Mouse (Mus musculus) embryo, embryonic 10 days (tissue): ENCODE results near the gene Espn.
A peak's percentile ranks its signal among the peaks of the same experiment; 100 is the strongest.

Source experiments
- DNase-seq: peaks from one replicate; pipeline ENCODE4 v3.0.0-alpha.2; 2015; ENCODE audit warnings: low spot score

The Espn gene

GRCm38 (mm10) chr4:152151966-152152544, at the start of gene Espn:
Gene Espn (minus strand): TSS chr4:152152371.
- peak; percentile 65 for DNase-seq

- DNase-seq = no peak
These were observed 49.3 kb upstream of the Espn start for GRCm38 (mm10) chr4:152201492-152201891.

- DNase-seq = no peak
These were observed 47.4 kb upstream of the Espn start for GRCm38 (mm10) chr4:152199617-152200016.

GRCm38 (mm10) chr4:152197545-152197944, 45.4 kb upstream of the Espn start:
- no peak for DNase-seq

GRCm38 (mm10) chr4:152196276-152196675, 44.1 kb upstream of the Espn start:
- no peak for DNase-seq

- no peak for DNase-seq
These were observed 42.5 kb upstream of the Espn start for GRCm38 (mm10) chr4:152194476-152195175.

- DNase-seq = no peak
These were observed 40.4 kb upstream of the Espn start for GRCm38 (mm10) chr4:152192569-152192968.

GRCm38 (mm10) chr4:152190701-152191100, 38.5 kb upstream of the Espn start:
- DNase-seq = no peak

GRCm38 (mm10) chr4:152190096-152190653, 38.0 kb upstream of the Espn start:
- DNase-seq = no peak

- DNase-seq = no peak
These were observed 37.5 kb upstream of the Espn start for GRCm38 (mm10) chr4:152189691-152190090.

GRCm38 (mm10) chr4:152189071-152189470, 36.9 kb upstream of the Espn start:
- no peak for DNase-seq

- DNase-seq = no peak
These were observed 36.5 kb upstream of the Espn start for GRCm38 (mm10) chr4:152188651-152189050.

- DNase-seq = no peak
These were observed 35.0 kb upstream of the Espn start for GRCm38 (mm10) chr4:152187142-152187541.

- no peak for DNase-seq
These were observed 34.3 kb upstream of the Espn start for GRCm38 (mm10) chr4:152186205-152187082.

GRCm38 (mm10) chr4:152185510-152186204, 33.5 kb upstream of the Espn start:
- peak; percentile 67 for DNase-seq

- DNase-seq = peak; percentile 80
These were observed 33.0 kb upstream of the Espn start for GRCm38 (mm10) chr4:152185137-152185509.

- DNase-seq = no peak
These were observed 32.3 kb upstream of the Espn start for GRCm38 (mm10) chr4:152184353-152185035.

GRCm38 (mm10) chr4:152182205-152182604, 30.0 kb upstream of the Espn start:
- DNase-seq = no peak

- no peak for DNase-seq
These were observed 27.9 kb upstream of the Espn start for GRCm38 (mm10) chr4:152179946-152180660.

GRCm38 (mm10) chr4:152178916-152179705, 26.9 kb upstream of the Espn start:
- no peak for DNase-seq
